Mouse (Mus musculus) small intestine, adult 2 months (tissue): ENCODE measurements around the gene Tcf12. TPM values are rescaled to one million over a fixed set of nuclear protein-coding genes. Genes with fewer than 3 reads are reported as not detected.

Experiments
- H3K27ac ChIP-seq: fragments of 200-500 bp; 2 replicates; pipeline ENCODE4 v1.5.1; 2012; ENCODE audit warnings: low read depth, low read length, control low read depth, inconsistent platforms; ENCODE audit not compliant: insufficient read depth
- H3K27me3 ChIP-seq: fragments of 200-500 bp; 2 replicates; pipeline ENCODE4 v1.6.1; 2012; ENCODE audit warnings: mild to moderate bottlenecking, moderate library complexity, low read length, inconsistent platforms; ENCODE audit not compliant: control insufficient read depth, insufficient read depth
- H3K36me3 ChIP-seq: fragments of 200-500 bp; 2 replicates; pipeline ENCODE4 v1.6.1; 2012; ENCODE audit warnings: mild to moderate bottlenecking, low read length, control low read depth, inconsistent platforms; ENCODE audit not compliant: control insufficient read depth, insufficient read depth
- H3K4me1 ChIP-seq: fragments of 200-500 bp; 2 replicates; pipeline ENCODE4 v1.6.1; 2012; ENCODE audit warnings: low read length, inconsistent platforms, mixed read lengths; ENCODE audit not compliant: control insufficient read depth, insufficient read depth, insufficient read length
- H3K4me3 ChIP-seq: fragments of 200-500 bp; 2 replicates; pipeline ENCODE4 v1.5.1; 2012; ENCODE audit warnings: low read depth, mild to moderate bottlenecking, control low read depth, inconsistent platforms, low read length, moderate library complexity
- CTCF ChIP-seq: fragments of 200-500 bp; IDR thresholded peaks from 2 replicates; pipeline ENCODE4 v1.5.1; 2012; ENCODE audit warnings: low read depth, mild to moderate bottlenecking, control low read depth, inconsistent platforms, low read length, moderate library complexity, mixed read lengths; ENCODE audit not compliant: insufficient replicate concordance, insufficient read length; ENCODE audit errors: extremely low read depth
- POLR2A ChIP-seq: fragments of 200-500 bp; IDR thresholded peaks from 2 replicates; pipeline ENCODE4 v1.6.1; 2012; ENCODE audit warnings: low read depth, mild to moderate bottlenecking, control low read depth, inconsistent platforms, low read length, moderate library complexity
- WGBS: fragments of 180-500 bp; shearing (Covaris S2); methylation state at CpG from one replicate; pipeline ENCODE4 v1.1.7; 2018; 5-methylcytosine and 5-hydroxymethylcytosine counted together
- polyA plus RNA-seq: library from polyadenylated mRNA; depleted of rRNA; stranded (reverse); fragments of >200 nt; gene quantifications from 2 replicates; pipeline ENCODE4 v1.2.3, GENCODE M21; 2012

The Tcf12 gene
- polyA plus RNA-seq, 1 experiment: 30.2 TPM

- Histone ChIP-seq H3K27me3 (no peaks in the 10 kb centered on the region), H3K4me3 (no peak overlapping the region), H3K27ac (no peak overlapping the region), H3K4me1 (no peaks in the 10 kb centered on the region), H3K36me3 (0 out of 2 replicates have a peak, but pooled peaks cover 4% of the 10 kb centered on the region)
- no peak for TF ChIP-seq CTCF
- no peak for TF ChIP-seq POLR2A
- WGBS: 81% methylated on average over 4 of the region's 4 CpGs
These were observed 166.9 kb downstream of the Tcf12 start for GRCm38 (mm10) chr9:71944801-71945200.

DNA sequence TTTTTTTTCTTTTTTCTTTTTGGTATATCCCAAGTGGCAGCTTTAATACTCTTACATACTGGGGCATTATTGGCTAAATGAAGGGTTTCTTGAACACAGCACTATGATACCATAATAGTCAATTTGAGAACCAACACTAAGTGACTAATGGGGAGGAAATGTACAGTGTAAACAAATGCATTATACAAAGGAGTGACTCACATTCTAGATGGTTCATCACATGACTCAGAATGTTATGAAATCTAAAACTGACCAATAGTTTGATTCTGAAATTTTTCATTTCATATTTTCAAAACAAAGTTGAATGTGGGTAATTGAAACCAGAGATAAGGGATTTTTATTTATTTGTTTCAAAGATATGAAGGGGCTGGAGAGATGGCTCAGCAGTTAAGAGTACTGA, 169.2 kb downstream of the Tcf12 start:
- Histone ChIP-seq H3K4me3 (no peak overlapping the region), H3K36me3 (0 out of 2 replicates have a peak, but pooled peaks cover 2% of the 10 kb centered on the region), H3K4me1 (no peaks in the 10 kb centered on the region), H3K27ac (no peak overlapping the region), H3K27me3 (no peaks in the 10 kb centered on the region)
- no peak for TF ChIP-seq CTCF
- no peak for TF ChIP-seq POLR2A

DNA sequence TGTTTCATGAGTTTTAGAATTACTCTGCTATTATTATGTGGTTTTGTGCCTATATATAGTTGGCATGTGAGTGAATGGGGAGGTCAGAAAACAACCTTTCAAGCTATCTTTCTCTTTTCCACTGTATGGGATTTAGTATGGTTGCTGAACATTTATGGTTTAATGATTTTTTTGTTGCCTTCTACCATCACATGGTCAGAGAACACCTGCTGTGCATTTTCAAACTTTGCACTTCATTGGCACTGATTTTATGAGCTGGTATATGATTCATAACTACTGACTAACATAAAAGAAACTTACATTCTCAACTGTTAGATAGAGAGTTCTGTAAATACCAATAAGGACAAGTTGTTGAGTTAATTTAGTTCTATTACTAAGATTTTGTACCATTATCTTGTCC, 171.7 kb downstream of the Tcf12 start:
- no peaks in the 10 kb centered on the region for H3K4me1 ChIP-seq
- H3K27ac ChIP-seq: no peak overlapping the region
- H3K4me3 ChIP-seq: no peak overlapping the region
- H3K36me3 ChIP-seq: 0 out of 2 replicates have a peak, but pooled peaks cover 2% of the 10 kb centered on the region
- no peaks in the 10 kb centered on the region for H3K27me3 ChIP-seq
- TF ChIP-seq CTCF: no peak
- no peak for TF ChIP-seq POLR2A

GRCm38 (mm10) chr9:71936199-71936598, 175.5 kb downstream of the Tcf12 start:
- no peak overlapping the region for H3K27ac ChIP-seq
- TF ChIP-seq CTCF: no peak
- TF ChIP-seq POLR2A: no peak
- no peaks in the 10 kb centered on the region for H3K36me3 ChIP-seq
- H3K4me1 ChIP-seq: no peaks in the 10 kb centered on the region; the same call in 1 of the 2 replicates
- no peak overlapping the region for H3K4me3 ChIP-seq
- H3K27me3 ChIP-seq: no peaks in the 10 kb centered on the region
- WGBS: 44% methylated on average over 1 of the region's 1 CpGs

DNA sequence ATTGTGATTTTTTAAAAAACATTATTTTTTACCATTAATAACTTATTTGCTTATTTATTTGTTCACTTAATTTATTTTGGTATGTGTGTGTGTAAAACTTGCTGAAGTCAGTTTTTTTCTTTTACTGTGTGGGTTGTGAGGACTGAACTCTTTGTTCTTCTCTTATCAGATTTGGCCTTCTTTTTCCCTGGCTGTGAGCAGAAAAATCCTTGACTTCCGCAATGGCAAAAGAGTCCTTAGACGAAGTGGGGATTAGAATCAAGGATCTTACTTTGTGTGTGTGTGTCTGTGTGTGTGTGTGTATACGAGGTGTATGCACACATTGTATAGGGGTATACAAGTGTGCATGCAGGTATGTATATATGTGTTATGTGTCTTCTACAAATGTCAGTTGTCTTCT, 176.8 kb downstream of the Tcf12 start:
- 38% methylated on average over 3 of the region's 3 CpGs for WGBS
- no peak overlapping the region for H3K4me3 ChIP-seq
- no peaks in the 10 kb centered on the region for H3K36me3 ChIP-seq
- no peak overlapping the region for H3K27ac ChIP-seq
- H3K27me3 ChIP-seq: no peaks in the 10 kb centered on the region
- TF ChIP-seq CTCF (no peak), POLR2A (no peak)
- H3K4me1 ChIP-seq: no peaks in the 10 kb centered on the region; the same call in 1 of the 2 replicates

DNA sequence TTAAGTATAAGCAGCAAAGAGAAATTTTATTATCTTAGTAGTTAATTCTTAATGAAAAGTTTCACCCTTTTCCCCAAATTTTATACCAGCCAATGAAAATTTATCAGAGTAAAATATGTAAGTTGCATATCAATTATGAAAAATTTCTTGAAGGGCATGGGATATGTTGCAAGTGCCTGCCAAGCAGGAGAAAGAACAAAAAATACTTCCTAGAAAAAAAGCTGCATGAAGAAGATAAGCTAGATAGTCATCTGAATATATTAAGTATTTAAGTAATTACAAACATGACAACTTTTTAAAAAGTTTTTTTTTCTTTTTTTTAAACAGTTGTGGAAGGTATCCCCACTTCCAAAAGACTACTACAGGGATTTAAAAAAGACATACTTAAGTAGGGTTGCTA, 179.7 kb downstream of the Tcf12 start:
- H3K27me3 ChIP-seq: no peaks in the 10 kb centered on the region
- no peaks in the 10 kb centered on the region for H3K36me3 ChIP-seq
- TF ChIP-seq CTCF (no peak), POLR2A (no peak)

DNA sequence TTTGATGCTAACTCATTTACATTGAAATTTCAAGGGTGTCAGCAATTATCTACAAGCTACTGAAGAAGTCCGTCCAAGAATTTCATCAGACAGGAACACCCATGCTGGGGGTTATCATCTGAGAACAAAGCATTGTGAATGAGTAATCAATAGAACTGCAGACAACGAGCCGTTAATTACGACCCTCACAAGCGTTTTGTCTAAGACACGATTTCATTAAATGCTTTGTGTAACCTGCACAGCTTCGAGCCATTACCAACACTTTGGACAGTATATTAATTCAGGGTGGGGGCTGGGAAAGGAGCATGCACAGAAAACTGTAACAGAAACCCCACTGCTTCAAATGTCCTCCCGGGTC, 180.3 kb downstream of the Tcf12 start:
- H3K27me3 ChIP-seq: no peaks in the 10 kb centered on the region
- TF ChIP-seq CTCF: no peak
- no peak for TF ChIP-seq POLR2A
- 80% methylated on average over 8 of the region's 8 CpGs for whole genome bisulfite sequencing
- no peaks in the 10 kb centered on the region for H3K36me3 ChIP-seq
- no peak overlapping the region for H3K27ac ChIP-seq
- no peaks in the 10 kb centered on the region; the same call in 1 of the 2 replicates for H3K4me1 ChIP-seq
- no peak overlapping the region for H3K4me3 ChIP-seq

More for the DNA sequence above, 179.7 kb downstream of the Tcf12 start:
- Histone ChIP-seq H3K4me1 (no peaks in the 10 kb centered on the region; the same call in 1 of the 2 replicates), H3K4me3 (no peak overlapping the region), H3K27ac (no peak overlapping the region)
